Mouse (Mus musculus): ENCODE results near the gene Rab3c. TPM values are rescaled to one million over a fixed set of nuclear protein-coding genes. Genes with fewer than 3 reads are reported as not detected.

Gene Rab3c
- total and polyA plus RNA-seq, 3 experiments = 0.16 to 0.20 TPM; not detected in 1

DNA sequence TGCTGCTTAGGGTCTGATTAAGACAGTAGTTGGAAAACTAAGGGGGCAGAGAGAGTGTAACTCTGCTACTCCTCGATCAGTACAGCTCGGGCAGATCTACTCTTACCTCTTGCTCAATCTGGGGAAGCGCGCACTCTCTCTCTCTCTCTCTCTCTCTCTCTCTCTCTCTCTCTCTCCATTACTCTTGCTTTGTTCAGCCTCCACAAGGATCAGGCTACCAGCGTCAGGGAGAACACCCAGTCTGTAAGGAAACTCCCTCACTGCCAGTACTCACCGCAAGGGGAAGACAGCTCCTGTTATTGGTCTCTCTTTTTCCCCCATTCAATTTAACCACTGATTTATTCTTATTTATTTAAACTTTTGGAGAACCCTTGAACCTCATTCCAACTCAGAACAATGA is 185.8 kb downstream of the Rab3c start:
- no peaks in the 10 kb centered on the region for H3K4me1 ChIP-seq (ENCODE audit: control insufficient read depth, insufficient read depth, low read length)
- H3K9ac ChIP-seq (ENCODE audit: low read depth, low read length) = no peak overlapping the region
- TF ChIP-seq CTCF (IDR thresholded peaks at IDR 0.05) (no peak), POLR2A (IDR thresholded peaks at IDR 0.05; ENCODE audit: insufficient read depth, low read depth, low read length) (no peak), EP300 (IDR thresholded peaks at IDR 0.05; ENCODE audit: insufficient read depth, low read depth, low read length) (no peak)
- no peaks in the 10 kb centered on the region for H3K79me2 ChIP-seq (replicated peaks; ENCODE audit: control insufficient read depth, insufficient read depth, low read length)
- H3K27ac ChIP-seq = no peak overlapping the region
- 80% methylated on average over 6 of the region's 6 CpGs for WGBS
- DNase-seq = no peak
- H3K36me3 ChIP-seq (ENCODE audit: control insufficient read depth, insufficient read depth, low read length) = no peaks in the 10 kb centered on the region
- H3K27me3 ChIP-seq (ENCODE audit: control insufficient read depth, insufficient read depth, low read length) = no peaks in the 10 kb centered on the region
- intact Hi-C loops (cut with DNase I) = no loop called here
- H3K4me3 ChIP-seq = no peak overlapping the region

DNA sequence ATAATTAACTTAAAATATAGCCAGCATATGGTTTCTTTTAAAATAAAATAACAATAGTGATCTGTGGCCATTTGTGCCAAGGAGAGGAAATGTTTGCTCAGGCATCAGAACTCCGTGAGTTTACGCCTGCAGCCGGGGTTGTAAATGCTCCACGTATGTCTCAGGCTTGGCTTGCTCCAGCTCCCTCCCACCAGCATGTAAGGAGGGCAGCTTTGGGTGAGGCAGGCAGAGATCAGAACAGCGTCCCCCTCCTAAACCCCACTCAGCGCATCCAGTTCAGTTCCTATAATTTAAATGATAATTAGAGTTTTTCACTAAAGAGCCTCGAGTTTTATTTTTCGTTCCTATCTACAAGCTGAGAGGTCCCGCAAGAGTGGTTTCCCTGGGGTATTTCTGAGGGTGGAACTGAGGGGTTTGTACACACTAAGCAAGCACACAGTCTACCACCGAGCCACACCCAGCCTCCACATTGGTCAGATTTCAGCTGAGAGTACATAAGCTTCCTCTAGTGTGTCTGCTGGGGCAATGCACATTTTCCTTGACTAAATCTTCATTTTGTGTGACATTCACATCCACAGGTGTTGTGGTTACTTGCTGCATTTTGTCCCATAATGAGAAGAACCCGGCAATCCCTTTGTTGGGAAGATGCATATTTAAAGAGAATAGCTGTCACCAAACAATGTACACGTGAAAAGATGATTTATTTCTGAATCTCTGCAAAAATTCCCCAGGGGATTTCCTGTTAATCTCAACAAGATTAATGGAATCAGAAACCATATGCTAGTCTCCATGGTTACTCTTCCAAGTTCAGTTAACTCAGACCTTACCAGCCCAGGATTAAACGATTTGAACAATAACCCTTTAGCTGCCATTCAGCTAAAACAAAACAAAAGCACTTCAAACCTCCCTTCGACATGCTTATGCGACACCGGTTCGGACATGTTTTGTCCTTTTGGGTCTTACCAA is 186.8 kb downstream of the Rab3c start:
- no peak for DNase-seq
- no peaks in the 10 kb centered on the region for H3K36me3 ChIP-seq (ENCODE audit: control insufficient read depth, insufficient read depth, low read length)
- H3K79me2 ChIP-seq (replicated peaks; ENCODE audit: control insufficient read depth, insufficient read depth, low read length) = no peaks in the 10 kb centered on the region
- TF ChIP-seq CTCF (IDR thresholded peaks at IDR 0.05) (no peak), POLR2A (IDR thresholded peaks at IDR 0.05; ENCODE audit: insufficient read depth, low read depth, low read length) (no peak), EP300 (IDR thresholded peaks at IDR 0.05; ENCODE audit: insufficient read depth, low read depth, low read length) (no peak)
- intact Hi-C loops (cut with DNase I) = no loop called here
- H3K27me3 ChIP-seq (ENCODE audit: control insufficient read depth, insufficient read depth, low read length) = no peaks in the 10 kb centered on the region
- no peaks in the 10 kb centered on the region for H3K4me1 ChIP-seq (ENCODE audit: control insufficient read depth, insufficient read depth, low read length)
- no peak overlapping the region for H3K4me3 ChIP-seq
- H3K27ac ChIP-seq = no peak overlapping the region
- no peak overlapping the region for H3K9ac ChIP-seq (ENCODE audit: low read depth, low read length)
- WGBS = 73% methylated on average over 17 of the region's 17 CpGs

DNA sequence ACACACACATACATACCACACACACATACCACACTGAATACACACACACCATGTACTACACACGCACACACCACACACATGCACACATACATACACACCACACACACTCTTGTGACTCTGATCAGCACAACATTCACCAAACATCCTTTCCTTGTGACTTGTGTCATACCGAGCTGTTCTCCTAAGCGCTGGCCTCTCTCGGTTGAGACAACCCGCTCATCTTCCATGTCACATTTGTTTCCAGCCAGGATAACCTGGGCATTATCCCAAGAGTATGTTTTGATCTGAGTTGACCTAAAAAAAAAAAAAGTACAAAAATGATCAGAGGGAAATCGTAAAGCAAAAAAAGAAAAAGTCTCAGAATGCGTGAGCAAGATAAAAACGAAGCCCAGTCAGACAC is 196.8 kb downstream of the Rab3c start:
- intact Hi-C loops (cut with DNase I) = no loop called here
- no peak overlapping the region for H3K9ac ChIP-seq (ENCODE audit: low read depth, low read length)
- WGBS = 89% methylated on average over 8 of the region's 8 CpGs

DNA sequence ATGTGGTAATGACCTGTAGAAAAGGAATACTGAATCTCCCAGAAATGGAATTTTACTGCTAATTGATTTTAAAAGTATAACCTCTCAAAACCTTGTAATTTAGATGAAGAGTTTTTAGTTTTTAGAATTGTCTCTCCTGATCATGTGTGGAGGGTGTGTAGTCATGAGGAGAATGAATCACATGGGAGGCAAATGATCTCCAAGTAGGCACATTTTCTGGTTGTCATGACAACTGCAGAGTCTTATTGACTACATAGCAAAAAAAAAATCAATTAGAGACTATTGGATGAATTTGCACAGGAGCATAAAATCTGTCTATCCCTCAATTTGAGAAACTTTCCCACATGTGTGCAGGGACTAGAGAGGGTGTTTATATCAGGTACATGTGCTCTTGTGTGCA is 199.6 kb downstream of the Rab3c start:
- no peak for DNase-seq
- H3K36me3 ChIP-seq (ENCODE audit: control insufficient read depth, insufficient read depth, low read length) = no peaks in the 10 kb centered on the region
- no peak overlapping the region for H3K27ac ChIP-seq
- no peak overlapping the region for H3K9ac ChIP-seq (ENCODE audit: low read depth, low read length)
- H3K27me3 ChIP-seq (ENCODE audit: control insufficient read depth, insufficient read depth, low read length) = no peaks in the 10 kb centered on the region
- H3K4me1 ChIP-seq (ENCODE audit: control insufficient read depth, insufficient read depth, low read length) = no peaks in the 10 kb centered on the region
- intact Hi-C loops (cut with DNase I) = no loop called here
- no peak overlapping the region for H3K4me3 ChIP-seq
- no peak for TF ChIP-seq POLR2A (IDR thresholded peaks at IDR 0.05; ENCODE audit: insufficient read depth, low read depth, low read length)
- no peak for TF ChIP-seq CTCF (IDR thresholded peaks at IDR 0.05)
- TF ChIP-seq EP300 (IDR thresholded peaks at IDR 0.05; ENCODE audit: insufficient read depth, low read depth, low read length) = no peak
- H3K79me2 ChIP-seq (replicated peaks; ENCODE audit: control insufficient read depth, insufficient read depth, low read length) = no peaks in the 10 kb centered on the region

More for the DNA sequence above, 196.8 kb downstream of the Rab3c start:
- H3K79me2 ChIP-seq (replicated peaks; ENCODE audit: control insufficient read depth, insufficient read depth, low read length) = no peaks in the 10 kb centered on the region
- no peak overlapping the region for H3K4me3 ChIP-seq
- no peak overlapping the region for H3K27ac ChIP-seq
- TF ChIP-seq CTCF (IDR thresholded peaks at IDR 0.05) (no peak), POLR2A (IDR thresholded peaks at IDR 0.05; ENCODE audit: insufficient read depth, low read depth, low read length) (no peak), EP300 (IDR thresholded peaks at IDR 0.05; ENCODE audit: insufficient read depth, low read depth, low read length) (no peak)
- no peak for DNase-seq
- no peaks in the 10 kb centered on the region for H3K27me3 ChIP-seq (ENCODE audit: control insufficient read depth, insufficient read depth, low read length)
- no peaks in the 10 kb centered on the region for H3K4me1 ChIP-seq (ENCODE audit: control insufficient read depth, insufficient read depth, low read length)
- H3K36me3 ChIP-seq (ENCODE audit: control insufficient read depth, insufficient read depth, low read length) = no peaks in the 10 kb centered on the region

GRCm38 (mm10) chr13:110075587-110075986 is 205.2 kb downstream of the Rab3c start:
- H3K36me3 ChIP-seq (ENCODE audit: control insufficient read depth, insufficient read depth, low read length) = no peaks in the 10 kb centered on the region
- H3K9ac ChIP-seq (ENCODE audit: low read depth, low read length) = no peak overlapping the region
- DNase-seq = no peak
- H3K4me3 ChIP-seq = no peak overlapping the region
- H3K4me1 ChIP-seq (ENCODE audit: control insufficient read depth, insufficient read depth, low read length) = no peaks in the 10 kb centered on the region
- H3K79me2 ChIP-seq (replicated peaks; ENCODE audit: control insufficient read depth, insufficient read depth, low read length) = no peaks in the 10 kb centered on the region
- no peak for TF ChIP-seq EP300 (IDR thresholded peaks at IDR 0.05; ENCODE audit: insufficient read depth, low read depth, low read length)
- TF ChIP-seq CTCF (IDR thresholded peaks at IDR 0.05) = no peak
- WGBS = 75% methylated on average over 9 of the region's 9 CpGs
- H3K27ac ChIP-seq = no peak overlapping the region
- intact Hi-C loops (cut with DNase I) = no loop called here
- no peaks in the 10 kb centered on the region for H3K27me3 ChIP-seq (ENCODE audit: control insufficient read depth, insufficient read depth, low read length)

GRCm38 (mm10) chr13:110074180-110074579 is 206.6 kb downstream of the Rab3c start:
- no peak for TF ChIP-seq POLR2A (IDR thresholded peaks at IDR 0.05; ENCODE audit: insufficient read depth, low read depth, low read length)
- no peak for TF ChIP-seq EP300 (IDR thresholded peaks at IDR 0.05; ENCODE audit: insufficient read depth, low read depth, low read length)
- TF ChIP-seq CTCF (IDR thresholded peaks at IDR 0.05) = no peak
- intact Hi-C loops (cut with DNase I) = no loop called here
- no peaks in the 10 kb centered on the region for H3K36me3 ChIP-seq (ENCODE audit: control insufficient read depth, insufficient read depth, low read length)
- H3K4me1 ChIP-seq (ENCODE audit: control insufficient read depth, insufficient read depth, low read length) = no peaks in the 10 kb centered on the region
- WGBS = 59% methylated on average over 2 of the region's 2 CpGs
- H3K79me2 ChIP-seq (replicated peaks; ENCODE audit: control insufficient read depth, insufficient read depth, low read length) = no peaks in the 10 kb centered on the region
- H3K9ac ChIP-seq (ENCODE audit: low read depth, low read length) = no peak overlapping the region
- DNase-seq = no peak
- H3K27ac ChIP-seq = no peak overlapping the region
- H3K27me3 ChIP-seq (ENCODE audit: control insufficient read depth, insufficient read depth, low read length) = no peaks in the 10 kb centered on the region
- H3K4me3 ChIP-seq = no peak overlapping the region

Data from heart, adult 2 months (tissue).